Mouse (Mus musculus): Measurements from ENCODE around the gene Dlg4. TPM values are rescaled to one million over a fixed set of nuclear protein-coding genes. Genes with fewer than 3 reads are reported as not detected.

Dlg4 gene
- polyA plus RNA-seq, 2 experiments, result 0.33 to 1.9 TPM

GRCm38 (mm10) chr11:70075581-70075980, 58.8 kb downstream of the Dlg4 start:
- Histone ChIP-seq H3K27ac (peak overlapping the region; percentile 90), H3K4me3 (ENCODE audit: insufficient read depth in 1 of 2, low read depth in 2 of 2, low read length in 2 of 2) (no peak overlapping the region), H3K36me3 (replicated peaks; ENCODE audit: control insufficient read depth, insufficient read depth, low read depth) (no peaks in the 10 kb centered on the region), H3K9me3 (ENCODE audit: control insufficient read depth, low read length) (no peaks in the 10 kb centered on the region), H3K4me2 (ENCODE audit: low read depth) (peak overlapping the region; percentile 50), H3K27me3 (ENCODE audit: control insufficient read depth, insufficient read depth, low read length) (no peaks in the 10 kb centered on the region), H3K4me1 (replicated peaks; ENCODE audit: control insufficient read depth in 2 of 2, insufficient read depth in 2 of 2, low read length in 1 of 2) (peaks cover 20 to 34% of the 10 kb centered on the region in 2 experiments), H3K9ac (replicated peaks) (0 out of 2 replicates have a peak overlapping the region, but pooled peaks have one; percentile 44)
- 56% methylated on average over 6 of the region's 6 CpGs for WGBS (ENCODE audit: insufficient replicate concordance)
- TF ChIP-seq EP300 (IDR thresholded peaks at IDR 0.05; ENCODE audit: low read depth), result peak; percentile 80
- no peak for TF ChIP-seq CTCF (IDR thresholded peaks at IDR 0.05; ENCODE audit: low read depth)
- DNase-seq (ENCODE audit: low read depth in 3 of 3, low spot score in 3 of 3) (peak; percentile 73 to 75 (median 75)), ATAC-seq (ENCODE audit: insufficient read depth) (peak; percentile 83)

GRCm38 (mm10) chr11:70077441-70077840, 60.7 kb downstream of the Dlg4 start:
- DNase-seq (ENCODE audit: low read depth in 3 of 3, low spot score in 3 of 3) (no peak), ATAC-seq (ENCODE audit: insufficient read depth) (no peak)
- Histone ChIP-seq H3K27me3 (ENCODE audit: control insufficient read depth, insufficient read depth, low read length) (no peaks in the 10 kb centered on the region), H3K4me3 (ENCODE audit: insufficient read depth in 1 of 2, low read depth in 2 of 2, low read length in 2 of 2) (no peak overlapping the region), H3K4me1 (replicated peaks; ENCODE audit: control insufficient read depth in 2 of 2, insufficient read depth in 2 of 2, low read length in 1 of 2) (peaks cover 20 to 34% of the 10 kb centered on the region in 2 experiments), H3K4me2 (ENCODE audit: low read depth) (no peak overlapping the region), H3K36me3 (replicated peaks; ENCODE audit: control insufficient read depth, insufficient read depth, low read depth) (no peaks in the 10 kb centered on the region), H3K9ac (replicated peaks) (no peak overlapping the region), H3K27ac (no peak overlapping the region), H3K9me3 (ENCODE audit: control insufficient read depth, low read length) (no peaks in the 10 kb centered on the region)
- TF ChIP-seq EP300 (IDR thresholded peaks at IDR 0.05; ENCODE audit: low read depth), result no peak
- no peak for TF ChIP-seq CTCF (IDR thresholded peaks at IDR 0.05; ENCODE audit: low read depth)
- 69% methylated on average over 2 of the region's 3 CpGs for WGBS (ENCODE audit: insufficient replicate concordance)

- 59% methylated on average over 6 of the region's 6 CpGs for WGBS (ENCODE audit: insufficient replicate concordance)
- TF ChIP-seq CTCF (IDR thresholded peaks at IDR 0.05; ENCODE audit: low read depth) (no peak), EP300 (IDR thresholded peaks at IDR 0.05; ENCODE audit: low read depth) (no peak)
Measured at GRCm38 (mm10) chr11:70079175-70079574, 62.4 kb downstream of the Dlg4 start.

GRCm38 (mm10) chr11:70079928-70080327, 63.2 kb downstream of the Dlg4 start:
- H3K27ac ChIP-seq, result no peak overlapping the region
- peaks cover 19 to 27% of the 10 kb centered on the region in 2 experiments for H3K4me1 ChIP-seq (replicated peaks; ENCODE audit: control insufficient read depth in 2 of 2, insufficient read depth in 2 of 2, low read length in 1 of 2)
- no peak overlapping the region for H3K9ac ChIP-seq (replicated peaks)
- H3K4me3 ChIP-seq (ENCODE audit: insufficient read depth in 1 of 2, low read depth in 2 of 2, low read length in 2 of 2), result no peak overlapping the region
- no peaks in the 10 kb centered on the region for H3K9me3 ChIP-seq (ENCODE audit: control insufficient read depth, low read length)
- DNase-seq (ENCODE audit: low read depth in 3 of 3, low spot score in 3 of 3) (no peak), ATAC-seq (ENCODE audit: insufficient read depth) (no peak)
- no peak for TF ChIP-seq CTCF (IDR thresholded peaks at IDR 0.05; ENCODE audit: low read depth)
- no peak for TF ChIP-seq EP300 (IDR thresholded peaks at IDR 0.05; ENCODE audit: low read depth)
- WGBS (ENCODE audit: insufficient replicate concordance), result 43% methylated on average over 7 of the region's 7 CpGs
- H3K27me3 ChIP-seq (ENCODE audit: control insufficient read depth, insufficient read depth, low read length), result no peaks in the 10 kb centered on the region
- H3K4me2 ChIP-seq (ENCODE audit: low read depth), result no peak overlapping the region
- H3K36me3 ChIP-seq (replicated peaks; ENCODE audit: control insufficient read depth, insufficient read depth, low read depth), result no peaks in the 10 kb centered on the region

More at GRCm38 (mm10) chr11:70079175-70079574, 62.4 kb downstream of the Dlg4 start:
- no peaks in the 10 kb centered on the region for H3K9me3 ChIP-seq (ENCODE audit: control insufficient read depth, low read length)
- ATAC-seq (ENCODE audit: insufficient read depth), result peak; percentile 56; the same call in 1 of the 2 replicates
- no peaks in the 10 kb centered on the region for H3K36me3 ChIP-seq (replicated peaks; ENCODE audit: control insufficient read depth, insufficient read depth, low read depth)
- no peak for DNase-seq (ENCODE audit: low read depth in 3 of 3, low spot score in 3 of 3)
- H3K9ac ChIP-seq (replicated peaks), result no peak overlapping the region
- no peak overlapping the region for H3K27ac ChIP-seq
- no peak overlapping the region for H3K4me3 ChIP-seq (ENCODE audit: insufficient read depth in 1 of 2, low read depth in 2 of 2, low read length in 2 of 2)
- H3K4me1 ChIP-seq (replicated peaks; ENCODE audit: control insufficient read depth in 2 of 2, insufficient read depth in 2 of 2, low read length in 1 of 2), result peaks cover 20 to 34% of the 10 kb centered on the region in 2 experiments
- no peaks in the 10 kb centered on the region for H3K27me3 ChIP-seq (ENCODE audit: control insufficient read depth, insufficient read depth, low read length)
- H3K4me2 ChIP-seq (ENCODE audit: low read depth), result no peak overlapping the region

- Histone ChIP-seq H3K9me3 (ENCODE audit: control insufficient read depth, low read length) (no peaks in the 10 kb centered on the region), H3K4me3 (ENCODE audit: insufficient read depth in 1 of 2, low read depth in 2 of 2, low read length in 2 of 2) (no peak overlapping the region), H3K36me3 (replicated peaks; ENCODE audit: control insufficient read depth, insufficient read depth, low read depth) (no peaks in the 10 kb centered on the region), H3K27me3 (ENCODE audit: control insufficient read depth, insufficient read depth, low read length) (no peaks in the 10 kb centered on the region), H3K27ac (no peak overlapping the region), H3K4me2 (ENCODE audit: low read depth) (no peak overlapping the region), H3K9ac (replicated peaks) (no peak overlapping the region), H3K4me1 (replicated peaks; ENCODE audit: control insufficient read depth in 2 of 2, insufficient read depth in 2 of 2, low read length in 1 of 2) (peaks cover 8 to 17% of the 10 kb centered on the region in 2 experiments)
- TF ChIP-seq EP300 (IDR thresholded peaks at IDR 0.05; ENCODE audit: low read depth) (no peak), CTCF (IDR thresholded peaks at IDR 0.05; ENCODE audit: low read depth) (no peak)
- ATAC-seq (ENCODE audit: insufficient read depth) (no peak), DNase-seq (ENCODE audit: low read depth in 3 of 3, low spot score in 3 of 3) (no peak)
- WGBS (ENCODE audit: insufficient replicate concordance), result 37% methylated on average over 15 of the region's 15 CpGs
Measured at GRCm38 (mm10) chr11:70080803-70081590, 64.3 kb downstream of the Dlg4 start.

Data from liver, embryonic 14.5 days (tissue).